Mouse (Mus musculus): ENCODE data around the gene Lum. TPM values are rescaled to one million over a fixed set of nuclear protein-coding genes. Genes with fewer than 3 reads are reported as not detected.

Lum gene
- total RNA-seq (2023) = not detected in 4 replicates

DNA sequence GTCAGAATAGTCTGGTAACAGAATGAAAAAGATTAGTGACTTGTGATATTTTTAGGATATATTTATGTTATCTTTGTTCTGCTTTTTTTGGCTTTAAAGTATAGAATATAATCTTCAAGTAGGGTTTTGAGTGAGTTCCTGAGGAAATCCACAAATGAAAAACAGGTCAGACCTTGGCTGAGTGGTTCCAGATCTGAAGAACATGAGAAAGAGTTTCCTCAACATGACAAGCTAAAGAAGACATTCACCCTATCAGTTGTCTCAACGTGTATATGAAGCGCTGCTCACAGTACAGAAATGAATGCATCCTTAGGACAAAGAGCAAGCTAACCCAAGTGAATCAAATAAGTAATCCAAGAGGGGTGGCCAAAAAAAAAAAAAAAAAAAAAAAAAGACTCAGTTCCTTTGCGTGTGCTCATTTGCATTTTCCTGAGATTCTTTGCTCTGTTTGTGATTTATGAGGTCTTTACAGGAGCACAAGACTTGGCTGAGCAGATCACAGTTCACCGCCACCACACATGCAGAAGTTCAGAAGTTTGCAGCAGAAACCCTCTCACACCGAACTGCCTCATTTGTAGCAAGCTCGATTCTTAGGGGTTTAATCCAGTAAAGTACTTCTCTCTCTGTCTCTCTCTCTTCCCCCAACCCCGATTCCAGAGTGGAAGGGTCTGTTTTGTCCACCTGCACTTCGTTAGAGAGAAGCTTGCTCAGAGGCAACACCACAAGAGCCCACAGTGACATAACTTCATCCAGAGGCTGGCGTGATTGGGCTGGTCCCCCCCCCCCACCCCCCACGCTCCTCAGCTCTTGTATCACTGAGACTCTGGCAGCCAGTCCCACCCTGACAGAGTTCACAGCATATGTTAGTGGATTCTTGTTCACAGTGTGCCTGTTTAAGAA lies at the start of gene Lum:
Lum (plus strand) TSS at position 172 of the 900 bp plus-strand sequence.

DNA sequence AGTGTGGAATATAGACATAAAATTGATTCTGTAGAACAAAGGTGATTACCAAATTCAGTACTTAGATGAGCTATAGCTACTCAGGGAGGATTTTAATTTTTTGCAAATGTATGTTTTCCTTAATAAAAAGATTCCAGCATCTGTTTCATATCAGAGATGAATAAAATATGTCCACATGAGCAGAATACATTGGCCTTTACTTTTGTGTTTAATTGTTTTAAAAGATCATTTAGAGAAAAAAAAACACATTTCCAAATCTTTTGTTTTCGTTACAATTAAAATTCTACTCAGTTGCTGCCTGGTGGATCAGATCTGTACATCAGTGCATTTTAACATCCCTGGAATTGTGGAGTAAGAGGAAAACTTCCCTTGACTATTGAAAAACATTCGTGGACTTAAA lies 41.7 kb downstream of the Lum start, which contains the start of gene Kera:
Kera (plus strand) TSS at position 301 of the 400 bp plus-strand sequence.

Other genes with a start within 250 kb of the Lum start
- 0.67 to 1.5 TPM (median 0.82 TPM) in 4 replicates for gene Dcn, start 85.5 kb upstream of the Lum start, total RNA-seq (2023)
- not detected in 4 replicates for gene Kera, start 41.8 kb downstream of the Lum start, total RNA-seq (2023)
- gene Epyc, start 78.9 kb downstream of the Lum start, total RNA-seq (2023) = not detected in 4 replicates
- not detected in 4 replicates for gene Ccer1, start 127.9 kb downstream of the Lum start, total RNA-seq (2023)
- not detected in 4 replicates for gene C030005K15Rik, start 161.6 kb downstream of the Lum start, total RNA-seq (2023)